Mouse (Mus musculus): Measurements from ENCODE around the gene Spocd1. TPM values are rescaled to one million over a fixed set of nuclear protein-coding genes. Genes with fewer than 3 reads are reported as not detected.

Spocd1 gene
- total and polyA plus RNA-seq, 3 experiments, result 0.03 TPM; not detected in 2

DNA sequence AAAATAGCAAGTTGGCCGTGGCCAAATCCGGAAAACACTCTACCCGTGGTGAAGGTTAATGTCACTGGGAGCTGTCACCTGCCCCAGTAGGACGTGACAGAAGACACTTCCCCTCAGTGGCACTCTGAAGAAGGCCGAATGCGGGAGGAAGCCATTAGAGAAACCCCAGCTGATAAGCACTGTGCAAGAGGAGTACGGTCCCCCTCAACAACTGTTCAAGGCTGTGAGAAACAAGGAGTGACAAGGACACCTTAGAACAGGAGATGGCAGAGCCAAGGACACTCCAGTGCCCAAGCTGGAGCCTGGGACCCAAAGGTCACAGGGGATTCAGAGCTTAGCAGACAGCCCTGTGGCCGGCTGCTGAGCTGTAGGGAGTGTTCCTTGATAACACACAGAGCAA lies 2.5 kb upstream of the Spocd1 start:
- peak; percentile 79 for DNase-seq (ENCODE audit: low read depth, low spot score)
- Histone ChIP-seq H3K4me1 (ENCODE audit: control insufficient read depth in 1 of 2, insufficient read depth in 2 of 2, low read length in 2 of 2) (peaks cover 4 to 6% of the 10 kb centered on the region in 2 experiments; a peak in 3 of 4 replicates), H3K36me3 (ENCODE audit: control insufficient read depth in 1 of 2, insufficient read depth in 2 of 2, low read length in 2 of 2) (peaks cover 0 to 7% of the 10 kb centered on the region in 2 experiments; a peak in 1 of 4 replicates), H3K4me3 (ENCODE audit: control insufficient read depth in 1 of 2, insufficient read depth in 1 of 2, low read depth in 2 of 2, low read length in 2 of 2) (peak overlapping the region; percentile 24 to 54), H3K79me2 (ENCODE audit: control insufficient read depth, insufficient read depth, low read length, poor library complexity) (no peaks in the 10 kb centered on the region), H3K9ac (ENCODE audit: control insufficient read depth, low read depth, low read length, poor library complexity, severe bottlenecking) (peak overlapping the region; percentile 71), H3K27ac (ENCODE audit: control insufficient read depth, low read depth, low read length) (peak overlapping the region; percentile 55), H3K27me3 (ENCODE audit: control insufficient read depth in 1 of 2, insufficient read depth in 2 of 2, low read length in 2 of 2) (no peaks in the 10 kb centered on the region), H3K9me3 (replicated peaks; ENCODE audit: insufficient read depth, low read length) (no peaks in the 10 kb centered on the region)
- peak; percentile 51 for TF ChIP-seq MXI1 (IDR thresholded peaks at IDR 0.05; ENCODE audit: low read depth, low read length)
- TF ChIP-seq POLR2A (IDR thresholded peaks at IDR 0.05; ENCODE audit: control insufficient read depth in 1 of 2, insufficient read depth in 1 of 2, low read depth in 1 of 2, low read length in 2 of 2, poor library complexity in 1 of 2), result no peak
- TF ChIP-seq POLR2AphosphoS5 (IDR thresholded peaks at IDR 0.05; ENCODE audit: borderline replicate concordance, low read depth, low read length), result no peak
- no peak for TF ChIP-seq TCF12 (IDR thresholded peaks at IDR 0.05; ENCODE audit: low read depth, low read length)
- no peak for TF ChIP-seq GABPA (IDR thresholded peaks at IDR 0.05; ENCODE audit: low read depth, low read length)
- no peak for TF ChIP-seq MYB (IDR thresholded peaks at IDR 0.05; ENCODE audit: low read depth, low read length)
- TF ChIP-seq MEF2A (IDR thresholded peaks at IDR 0.05; ENCODE audit: extremely low read depth, insufficient replicate concordance, low read depth, low read length, poor library complexity, severe bottlenecking), result no peak
- 0 out of 2 replicates have a peak, but pooled peaks have one; percentile 29 for TF ChIP-seq ETS1 (IDR thresholded peaks at IDR 0.05; ENCODE audit: low read depth, low read length)
- TF ChIP-seq MAZ (IDR thresholded peaks at IDR 0.05; ENCODE audit: low read depth, low read length), result no peak
- TF ChIP-seq HCFC1 (IDR thresholded peaks at IDR 0.05; ENCODE audit: low read depth, low read length), result no peak
- TF ChIP-seq POLR2AphosphoS2 (IDR thresholded peaks at IDR 0.05; ENCODE audit: low read length), result no peak
- no peak for TF ChIP-seq NELFE (IDR thresholded peaks at IDR 0.05; ENCODE audit: low read depth, low read length)
- TF ChIP-seq ZKSCAN1 (IDR thresholded peaks at IDR 0.05; ENCODE audit: low read depth, low read length), result no peak
- peak; percentile 57 for TF ChIP-seq SIN3A (IDR thresholded peaks at IDR 0.05; ENCODE audit: low read length)
- TF ChIP-seq CHD2 (IDR thresholded peaks at IDR 0.05; ENCODE audit: low read length), result no peak
- peak in 1 of 2 experiments; percentile 34; a peak in 1 of 4 replicates for TF ChIP-seq EP300 (IDR thresholded peaks at IDR 0.05; ENCODE audit: low read depth in 1 of 2, low read length in 2 of 2)
- TF ChIP-seq GATA1 (IDR thresholded peaks at IDR 0.05; ENCODE audit: low read depth, low read length), result peak; percentile 49
- TF ChIP-seq BHLHE40 (IDR thresholded peaks at IDR 0.05; ENCODE audit: borderline replicate concordance, low read depth, low read length), result no peak
- peak; percentile 48; the same call in 1 of the 2 replicates for TF ChIP-seq TBP (IDR thresholded peaks at IDR 0.05; ENCODE audit: low read depth, low read length)
- TF ChIP-seq E2F4 (IDR thresholded peaks at IDR 0.05; ENCODE audit: borderline replicate concordance, low read depth, low read length), result no peak
- TF ChIP-seq USF2 (IDR thresholded peaks at IDR 0.05; ENCODE audit: borderline replicate concordance in 1 of 2, insufficient read depth in 1 of 2, low read depth in 1 of 2, low read length in 2 of 2), result no peak
- TF ChIP-seq USF1 (IDR thresholded peaks at IDR 0.05; ENCODE audit: low read depth, low read length), result 0 out of 2 replicates have a peak, but pooled peaks have one; percentile 16
- no peak for TF ChIP-seq RCOR1 (IDR thresholded peaks at IDR 0.05; ENCODE audit: low read depth, low read length)
- no peak for TF ChIP-seq MAFK (IDR thresholded peaks at IDR 0.05; ENCODE audit: borderline replicate concordance, low read depth, low read length)
- no peak for TF ChIP-seq ZC3H11A (IDR thresholded peaks at IDR 0.05; ENCODE audit: low read depth, low read length)
- TF ChIP-seq UBTF (IDR thresholded peaks at IDR 0.05; ENCODE audit: borderline replicate concordance, insufficient read depth, low read depth, low read length), result no peak
- no peak for TF ChIP-seq CTCF (IDR thresholded peaks at IDR 0.05 in 2 of 3, conservative IDR thresholded peaks at IDR 0.05 in 1 of 3; ENCODE audit: control insufficient read depth in 1 of 3, insufficient read depth in 1 of 3, low read depth in 2 of 3, low read length in 3 of 3, poor library complexity in 1 of 3, severe bottlenecking in 1 of 3)
- peak; percentile 33; the same call in 1 of the 2 replicates for TF ChIP-seq MAX (IDR thresholded peaks at IDR 0.05; ENCODE audit: low read length)
- TF ChIP-seq JUND (IDR thresholded peaks at IDR 0.05; ENCODE audit: low read depth, low read length), result no peak
